In the genomic region with DNA sequence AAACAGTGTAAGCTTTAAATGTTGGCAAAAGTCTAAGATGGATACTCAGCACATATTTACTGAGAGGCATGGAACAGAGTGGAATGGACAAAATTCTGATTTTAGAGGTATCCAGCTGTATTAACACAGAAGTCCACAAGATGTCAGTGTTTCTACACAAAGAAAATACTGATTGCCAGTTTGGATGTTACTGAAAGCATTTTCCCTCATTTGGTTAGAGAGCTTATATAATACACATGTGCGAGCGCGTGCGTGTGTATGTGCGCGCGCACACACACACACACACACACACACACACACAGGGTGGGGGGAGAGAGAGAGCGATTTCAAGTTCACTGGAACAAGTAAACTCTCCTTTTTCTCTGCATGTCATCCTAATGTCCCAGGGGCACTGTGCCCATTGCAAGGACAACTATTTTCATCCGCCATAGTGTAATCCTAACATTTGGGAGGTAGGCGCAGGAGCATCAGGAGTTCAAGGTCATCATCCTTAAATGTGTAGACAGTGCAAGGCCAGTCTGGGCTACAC, we compare ENCODE assay signal across 7 mouse cellular contexts. TPM values are rescaled to one million over a fixed set of nuclear protein-coding genes. Genes with fewer than 3 reads are reported as not detected.
A peak's percentile ranks its signal among the peaks of the same experiment; 100 is the strongest.
DNase-seq lines count a peak whose midpoint lies in the region; ATAC-seq lines count a peak whose summit lies in the region.

No protein-coding gene starts in this region.

- H3K9me3 ChIP-seq in heart, embryonic 14.5 days (ENCODE audit: control insufficient read depth, low read length): no peaks in the 10 kb centered on the region
- no peaks in the 10 kb centered on the region for H3K9me3 ChIP-seq in midbrain, embryonic 16.5 days (replicated peaks; ENCODE audit: control insufficient read depth, low read length, poor library complexity, severe bottlenecking)

- 39% methylated on average over 10 of the region's 10 CpGs for WGBS in heart, embryonic 14.5 days
- WGBS in midbrain, embryonic 16.5 days: 38% methylated on average over 10 of the region's 10 CpGs

- no peaks in the 10 kb centered on the region for H3K27me3 ChIP-seq in heart, embryonic 14.5 days (ENCODE audit: control insufficient read depth, insufficient read depth, low read length)
- H3K27me3 ChIP-seq in midbrain, embryonic 16.5 days (ENCODE audit: control insufficient read depth, insufficient read depth, low read depth, low read length): 0 out of 2 replicates have a peak, but pooled peaks cover 2% of the 10 kb centered on the region

- DNase-seq in 3T3-L1 (ENCODE audit: low read depth, low spot score): peak; percentile 75
- peak; percentile 12 to 15 for DNase-seq in B cell, adult 2 months
- peak; percentile 67 for DNase-seq in cerebellum, adult 8-10 months
- DNase-seq in layer of hippocampus, postnatal 25 days (ENCODE audit: extremely low spot score in 1 of 2, low spot score in 1 of 2): peak; percentile 34 to 55
- no peak for DNase-seq in spleen, adult 12 weeks (ENCODE audit: low spot score)

- no peak overlapping the region for H3K27ac ChIP-seq in heart, embryonic 14.5 days (replicated peaks in 1 of 2; ENCODE audit: control insufficient read depth in 1 of 2, insufficient read depth in 1 of 2, low read depth in 2 of 2, low read length in 2 of 2)
- H3K27ac ChIP-seq in midbrain, embryonic 16.5 days (ENCODE audit: low read length): no peak overlapping the region

- no peak overlapping the region for H3K4me3 ChIP-seq in heart, embryonic 14.5 days (ENCODE audit: control insufficient read depth in 1 of 2, insufficient read depth in 1 of 2, low read depth in 1 of 2, low read length in 2 of 2)
- H3K4me3 ChIP-seq in midbrain, embryonic 16.5 days (ENCODE audit: low read depth, low read length): peak overlapping the region; percentile 20; the same call in 1 of the 2 replicates

- H3K4me2 ChIP-seq in heart, embryonic 14.5 days (ENCODE audit: low read length): 0 out of 2 replicates have a peak overlapping the region, but pooled peaks have one; percentile 35
- peak overlapping the region; percentile 44 for H3K4me2 ChIP-seq in midbrain, embryonic 16.5 days (ENCODE audit: low read length)

- H3K4me1 ChIP-seq in heart, embryonic 14.5 days (ENCODE audit: control insufficient read depth in 2 of 2, insufficient read depth in 2 of 2, low read length in 2 of 2): no peaks in the 10 kb centered on the region
- peaks cover 3% of the 10 kb centered on the region; the same call in 1 of the 2 replicates for H3K4me1 ChIP-seq in midbrain, embryonic 16.5 days (ENCODE audit: control insufficient read depth, insufficient read depth, low read length)

- H3K36me3 ChIP-seq in heart, embryonic 14.5 days (ENCODE audit: control insufficient read depth, insufficient read depth, low read length): no peaks in the 10 kb centered on the region
- H3K36me3 ChIP-seq in midbrain, embryonic 16.5 days (ENCODE audit: control insufficient read depth, insufficient read depth, low read length): no peaks in the 10 kb centered on the region

- H3K9ac ChIP-seq in heart, embryonic 14.5 days (ENCODE audit: low read length): no peak overlapping the region
- no peak overlapping the region for H3K9ac ChIP-seq in midbrain, embryonic 16.5 days (ENCODE audit: low read depth, low read length)

- ATAC-seq in heart, embryonic 14.5 days (ENCODE audit: insufficient number of reproducible peaks, insufficient read depth, low FRiP score, low read depth): no peak
- peak; percentile 80 for ATAC-seq in midbrain, embryonic 16.5 days

RNA-seq across cellular contexts. Expression of gene Clpb, which starts 9.7 kb away (rescaled TPM):
- 46.8 and 48.7 TPM in 2 replicates for polyA plus RNA-seq in heart, embryonic 14.5 days (2014; fragmentation: Nextera tagmentation; extraction: Ambion mirVana)
- 10 to 100 TPM; 55.1 to 56.1 TPM for total RNA-seq in layer of hippocampus, postnatal 25 days (2021)
- 43.0 and 46.5 TPM in 2 replicates for polyA plus RNA-seq in midbrain, embryonic 16.5 days (2015; fragmentation: Nextera tagmentation; extraction: Ambion mirVana)
